Mouse (Mus musculus) layer of hippocampus, postnatal 10 days (tissue): ENCODE measurements around the gene Phf24. TPM values are rescaled to one million over a fixed set of nuclear protein-coding genes. Genes with fewer than 3 reads are reported as not detected.
A peak's percentile ranks its signal among the peaks of the same experiment; 100 is the strongest.

Experiments
- DNase-seq, 2 experiments: peaks; one replicate each; pipeline ENCODE4 v3.0.0; 2021; ENCODE audit warnings: low spot score in 2 of 2
- total RNA-seq, 2 experiments: library from RNA; stranded (reverse); gene quantifications; 2 replicates each; pipeline ENCODE4 v1.2.3; 2021

The Phf24 gene
- total RNA-seq, 2 experiments from 2014 or later, result 129 to 142 TPM

DNA sequence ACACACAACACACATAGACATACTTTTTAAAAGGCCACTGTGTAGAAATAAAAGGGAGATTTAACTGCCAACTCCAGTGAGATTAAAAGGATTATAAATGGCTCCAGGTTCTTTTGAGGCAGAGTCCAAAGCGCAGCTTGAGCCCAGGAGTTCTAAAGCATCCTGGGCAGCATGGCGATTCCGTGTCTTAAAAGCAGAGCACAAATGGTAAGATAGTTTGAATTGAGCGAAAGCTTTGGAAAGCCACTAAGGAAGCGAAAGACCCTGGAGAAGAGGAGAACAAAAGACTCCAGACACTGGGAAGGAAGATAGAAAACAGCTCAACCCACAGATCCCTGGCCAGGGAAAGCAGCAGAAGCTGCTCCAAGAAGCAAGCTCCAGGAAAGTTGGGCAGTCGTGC is 11.5 kb upstream of the Phf24 start:
- no peak for DNase-seq

DNA sequence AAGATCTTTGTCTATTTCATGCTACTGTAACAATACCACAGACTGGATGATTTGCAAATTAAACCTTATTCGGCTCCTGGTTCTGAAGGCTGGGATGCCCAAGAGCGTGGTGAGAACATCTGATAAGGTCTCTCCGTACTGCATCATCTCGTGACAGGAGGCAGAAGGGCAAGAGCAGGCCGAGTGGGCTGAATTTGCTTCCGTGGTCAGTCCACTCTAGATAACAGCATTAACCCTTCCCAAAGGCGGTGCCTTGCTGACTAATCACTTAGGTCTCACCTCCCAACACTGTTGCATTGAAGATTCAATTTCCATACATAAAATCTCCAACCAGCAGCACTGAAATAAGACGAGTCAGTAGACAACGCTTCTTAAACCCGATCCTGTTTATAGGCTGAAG is 3.1 kb upstream of the Phf24 start:
- no peak for DNase-seq

DNA sequence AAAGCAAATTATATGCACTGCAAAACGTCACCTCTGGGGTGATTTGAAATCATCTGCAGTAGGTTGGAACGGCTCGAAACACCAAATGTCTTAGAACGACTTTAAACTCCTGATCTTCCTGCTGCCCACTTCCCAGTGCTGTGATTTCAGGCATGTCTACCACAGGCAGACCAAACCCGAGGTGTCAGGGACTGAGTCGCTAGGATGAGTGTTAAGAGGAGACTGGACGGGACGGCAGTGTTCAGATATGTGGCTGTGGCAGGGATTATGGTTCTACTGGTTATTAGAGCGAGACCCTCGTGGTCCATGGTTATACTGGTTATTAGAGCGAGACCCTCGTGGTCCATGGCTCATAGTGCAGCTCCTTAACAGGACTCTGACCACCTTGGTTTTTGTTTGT is 1.1 kb upstream of the Phf24 start:
- no peak for DNase-seq

DNA sequence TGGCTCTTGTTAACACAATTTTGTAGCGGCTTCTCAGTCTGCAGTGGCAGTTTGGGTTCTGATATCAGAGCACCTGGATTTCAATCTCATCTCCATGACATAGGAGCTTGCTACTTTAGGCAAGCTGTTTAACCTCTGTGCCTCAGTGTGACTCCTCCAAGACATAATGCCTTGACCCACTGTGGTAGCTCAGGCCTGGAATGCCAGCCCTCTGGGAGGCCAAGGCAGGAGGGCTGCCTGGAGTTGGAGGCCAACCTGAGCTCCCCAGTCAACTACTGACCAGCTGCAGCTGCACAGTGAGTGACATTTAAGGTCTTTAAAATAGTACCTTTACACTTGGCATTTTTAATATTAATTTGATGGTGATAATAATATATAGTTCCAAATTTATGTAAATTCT is 494 bp upstream of the Phf24 start:
- DNase-seq, result no peak

DNA sequence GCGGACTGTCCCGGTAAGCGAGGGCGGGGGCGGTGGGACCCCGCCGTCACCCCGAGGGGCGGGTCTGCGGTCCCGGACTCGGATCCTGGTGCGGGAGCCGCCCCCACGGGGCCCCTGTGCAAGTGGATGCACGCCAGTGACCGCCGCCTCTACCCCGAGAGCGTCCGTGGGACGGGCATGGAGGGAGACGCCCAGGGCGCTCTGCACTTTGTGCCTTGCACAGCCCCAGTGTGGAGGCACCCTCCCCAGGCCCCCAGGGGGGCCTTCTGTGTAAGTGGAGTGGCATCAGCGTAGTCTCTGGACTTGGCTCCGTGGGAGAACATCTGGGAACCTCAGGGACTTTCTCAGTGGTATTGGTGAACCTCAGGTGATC is 928 bp downstream of the Phf24 start:
- peak; percentile 34 to 47 for DNase-seq

DNA sequence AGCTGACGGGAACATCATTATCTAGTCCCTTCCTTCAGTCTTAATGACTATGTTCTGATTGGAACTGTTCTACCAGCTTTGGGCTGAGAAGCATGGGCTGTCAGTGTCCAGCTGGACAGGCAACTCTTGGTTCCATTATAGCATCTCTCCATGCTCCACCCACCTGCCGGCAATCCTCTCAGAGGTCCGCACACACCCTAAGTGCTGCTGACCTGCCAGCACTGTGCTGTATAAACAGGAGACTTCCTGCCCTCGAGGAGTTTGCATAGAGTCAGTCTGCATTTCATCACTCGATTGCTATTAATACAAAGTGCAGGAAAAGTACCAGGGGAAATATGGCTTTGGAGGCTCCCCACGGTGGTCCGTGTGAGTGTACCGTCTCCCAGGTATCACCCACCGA is 4.3 kb downstream of the Phf24 start:
- DNase-seq, result no peak

DNA sequence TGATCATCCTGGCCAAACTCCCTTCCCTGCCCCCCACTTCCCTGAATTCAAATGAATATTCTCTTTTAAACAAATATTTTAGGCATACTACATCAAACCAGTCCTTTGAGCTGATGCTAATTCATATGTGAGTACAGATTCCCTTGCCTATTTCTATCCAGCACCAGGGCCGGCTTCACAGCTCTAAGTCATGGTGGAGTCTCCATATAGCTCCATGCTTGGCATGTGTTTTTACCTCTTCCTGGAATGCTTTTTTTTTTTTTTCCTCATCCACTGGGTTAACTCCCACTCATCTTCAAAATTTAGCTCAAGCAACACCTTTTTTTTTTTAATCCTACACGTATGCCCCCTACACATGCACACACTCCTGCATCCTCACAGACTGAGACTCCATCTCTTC is 5.1 kb downstream of the Phf24 start:
- no peak for DNase-seq

DNA sequence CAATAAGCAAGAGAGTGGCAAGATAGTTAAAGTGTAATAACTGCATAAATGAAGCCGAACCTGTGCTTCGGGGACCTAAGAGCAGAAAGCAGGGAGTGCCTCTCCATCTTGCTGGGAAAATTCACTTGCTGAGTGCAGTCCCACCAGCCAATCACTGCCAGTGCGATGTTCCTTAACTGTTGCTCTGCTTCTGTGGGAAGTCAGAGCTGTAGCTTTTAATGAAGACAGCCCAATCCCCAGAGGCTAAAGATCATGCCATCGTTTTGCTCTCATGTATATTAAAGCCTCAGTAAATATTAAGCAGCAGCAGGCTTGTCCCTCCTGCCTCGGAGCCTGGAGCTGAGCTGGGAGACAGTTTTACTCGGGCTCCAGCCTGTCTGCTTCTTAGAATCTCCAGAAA is 5.6 kb downstream of the Phf24 start:
- peak in 1 of 2 experiments; percentile 8 for DNase-seq

DNA sequence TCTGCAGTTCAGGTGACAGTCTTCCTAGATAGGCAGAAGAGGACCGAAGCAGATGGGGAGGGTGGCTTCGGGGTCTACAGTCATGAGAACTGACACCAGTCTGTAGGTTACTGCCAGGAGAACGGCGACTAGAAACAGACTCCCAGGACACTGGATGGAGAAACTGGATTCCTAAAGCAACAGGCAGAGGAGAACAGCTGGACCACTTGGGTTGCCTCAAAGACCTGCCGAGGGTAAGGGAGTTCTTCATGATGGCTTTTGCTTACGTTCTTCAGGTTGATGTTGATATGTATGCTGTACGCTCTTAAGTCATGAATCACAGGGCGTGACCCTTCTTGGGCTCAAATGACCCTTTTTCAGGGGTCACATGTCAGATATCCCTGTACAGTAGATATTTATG is 6.0 kb downstream of the Phf24 start:
- DNase-seq, result peak in 1 of 2 experiments; percentile 7

DNA sequence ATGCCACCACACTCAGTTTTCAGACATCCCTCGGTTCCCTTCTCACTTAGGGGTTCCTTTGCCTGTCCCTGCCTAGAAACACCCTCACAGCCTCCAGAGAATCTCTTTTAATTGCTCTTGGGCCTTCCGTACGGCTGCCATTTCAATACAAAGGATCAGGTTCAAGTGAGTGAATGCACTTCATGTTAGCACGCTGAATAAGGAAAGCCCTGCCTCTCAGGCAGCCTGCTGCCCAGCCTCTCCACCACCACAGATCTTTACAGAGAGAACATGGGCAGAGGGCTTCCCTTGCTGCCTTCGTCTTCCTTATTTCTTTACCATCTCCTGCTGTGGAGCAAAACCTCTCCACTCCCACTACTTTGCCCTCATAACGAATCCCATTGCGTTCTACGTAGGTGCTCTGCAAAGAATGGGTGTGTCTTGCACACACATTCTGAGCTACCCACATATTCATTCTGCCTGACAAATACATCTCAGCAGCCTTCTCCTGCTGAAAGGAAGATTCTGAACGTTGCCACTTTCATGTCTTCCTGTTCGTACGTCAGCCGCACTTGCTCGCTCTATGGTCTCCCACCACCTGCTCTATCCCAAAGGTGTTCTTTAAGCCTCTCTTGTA is 7.7 kb downstream of the Phf24 start:
- peak in 1 of 2 experiments; percentile 7 for DNase-seq

DNA sequence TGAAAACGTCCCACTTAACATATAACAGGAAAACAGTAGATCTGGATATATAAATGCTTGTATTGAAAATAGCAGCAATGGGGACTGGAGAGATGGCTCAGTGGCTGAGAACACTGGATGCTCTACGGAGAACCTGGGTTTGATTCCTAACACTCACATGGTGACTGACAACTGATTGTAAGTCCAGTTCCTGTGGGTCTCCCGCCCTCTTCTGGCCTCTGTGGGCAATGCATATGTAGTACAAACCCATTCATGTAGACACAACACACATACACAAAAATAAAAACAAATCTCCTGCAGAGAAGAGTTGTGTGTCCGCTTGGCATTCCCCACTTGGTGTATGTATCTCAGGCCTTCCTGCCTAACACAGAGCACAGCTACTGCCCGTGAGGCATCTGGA is 11.7 kb downstream of the Phf24 start:
- DNase-seq, result no peak

DNA sequence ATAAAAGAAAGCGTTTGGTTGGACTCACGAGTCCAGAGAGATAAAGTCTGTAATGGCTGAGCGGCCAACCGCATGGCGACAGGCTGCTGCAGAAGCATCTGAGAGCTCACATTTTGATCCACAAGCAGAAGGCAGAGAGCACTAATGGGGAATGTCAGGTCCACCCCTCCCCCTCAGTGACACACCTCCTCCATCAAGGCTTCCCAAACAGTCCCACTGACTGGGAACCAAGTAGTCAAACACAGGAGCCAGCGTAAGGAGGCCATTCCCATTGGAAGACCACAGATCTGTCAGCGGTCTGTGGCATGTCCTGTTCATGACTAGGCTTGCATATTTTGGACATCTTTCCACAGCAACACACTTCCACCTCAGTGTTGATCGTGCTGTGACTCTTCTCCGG is 12.5 kb downstream of the Phf24 start:
- no peak for DNase-seq

DNA sequence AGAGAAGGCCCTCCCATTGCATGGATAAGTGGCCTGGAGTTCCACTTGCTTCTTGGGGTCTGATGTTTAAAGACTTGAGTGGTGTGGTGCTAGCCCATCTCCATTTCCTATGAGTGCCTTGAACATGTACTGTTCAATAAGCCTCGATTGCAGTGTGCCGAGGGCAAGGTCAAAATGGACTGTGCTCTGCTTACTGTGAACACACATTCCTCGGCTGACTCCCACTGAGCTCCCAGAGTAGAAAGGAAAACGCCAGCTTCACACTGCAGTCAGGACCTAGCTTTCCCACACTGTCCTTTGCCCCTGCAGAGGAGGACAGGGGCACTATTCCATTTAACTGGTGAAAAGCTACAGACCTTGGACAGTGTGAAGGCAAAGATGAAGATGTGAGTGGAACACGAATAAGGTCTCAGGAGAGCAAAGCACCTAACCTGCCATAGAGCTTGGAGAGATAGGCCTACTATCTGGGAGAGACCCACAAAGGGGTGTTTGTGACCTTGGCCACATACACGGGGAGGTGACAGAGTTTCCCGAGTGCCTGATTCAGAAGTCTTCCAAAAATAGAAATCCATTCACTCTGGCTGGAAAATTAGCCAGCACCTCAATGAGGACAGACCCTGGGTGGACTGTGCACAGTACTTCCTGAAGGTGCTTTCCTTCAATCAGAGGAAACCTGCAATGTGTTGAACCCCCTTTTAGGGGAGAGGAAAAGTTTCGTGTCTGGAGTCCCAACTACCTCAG is 15.9 kb downstream of the Phf24 start:
- peak in 1 of 2 experiments; percentile 6 for DNase-seq

DNA sequence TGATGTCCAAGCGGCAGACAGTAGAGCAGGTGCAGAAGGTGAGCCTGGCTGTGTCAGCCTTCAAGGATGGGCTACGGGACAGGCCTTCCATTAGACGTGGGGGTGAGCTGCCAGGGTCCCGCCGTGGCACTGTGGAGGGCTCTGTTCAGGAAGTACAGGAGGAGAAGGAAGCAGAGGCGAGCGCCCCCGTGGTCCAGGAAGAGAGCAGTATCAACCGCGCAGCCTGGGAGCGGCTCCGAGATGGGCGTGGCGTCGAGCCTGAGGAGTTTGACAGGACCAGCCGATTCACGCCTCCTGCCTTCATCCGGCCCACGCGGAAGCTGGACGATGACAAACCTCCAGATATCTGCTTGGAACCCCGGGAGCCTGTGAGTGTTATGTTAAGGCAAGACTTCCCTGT is 17.2 kb downstream of the Phf24 start:
- DNase-seq, result peak in 1 of 2 experiments; percentile 63

DNA sequence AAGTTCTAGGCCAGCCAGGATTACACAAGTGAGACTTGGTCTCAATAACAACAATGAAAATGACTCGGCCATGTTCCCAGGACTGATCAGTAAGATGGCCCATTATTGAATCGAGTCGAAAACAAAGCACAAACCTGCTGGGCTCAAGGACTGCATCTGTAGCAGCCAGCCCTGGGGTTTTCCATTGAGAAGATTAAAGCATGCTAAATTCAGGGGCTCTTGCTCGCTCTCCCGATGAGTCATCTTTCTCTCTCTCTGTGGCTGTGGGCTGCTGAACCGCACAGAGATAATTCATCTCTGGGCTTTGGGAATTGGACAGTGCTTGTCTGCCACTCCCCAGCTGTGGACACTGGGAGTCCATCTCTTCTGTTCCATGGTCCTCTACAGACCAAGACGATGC is 24.9 kb downstream of the Phf24 start:
- no peak for DNase-seq

DNA sequence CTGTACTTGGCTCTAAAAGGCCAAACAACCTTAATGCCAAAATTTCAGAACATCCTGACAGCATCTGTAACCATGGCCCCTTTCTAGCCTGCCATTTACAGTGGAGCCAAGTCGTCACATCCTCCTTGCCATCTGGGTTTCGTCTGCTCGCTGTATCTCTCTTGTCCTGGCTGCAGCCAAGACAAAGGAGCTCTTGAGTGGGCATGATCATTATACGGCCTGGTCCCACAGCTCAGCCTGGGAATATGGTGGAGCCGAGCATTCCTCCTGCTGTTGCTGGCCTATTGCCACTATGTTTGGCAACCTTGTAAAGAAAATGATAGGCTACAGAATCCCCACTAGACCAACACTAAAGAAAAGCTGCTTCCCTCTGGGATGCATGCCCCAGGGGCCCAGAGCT is 26.9 kb downstream of the Phf24 start:
- DNase-seq, result no peak

DNA sequence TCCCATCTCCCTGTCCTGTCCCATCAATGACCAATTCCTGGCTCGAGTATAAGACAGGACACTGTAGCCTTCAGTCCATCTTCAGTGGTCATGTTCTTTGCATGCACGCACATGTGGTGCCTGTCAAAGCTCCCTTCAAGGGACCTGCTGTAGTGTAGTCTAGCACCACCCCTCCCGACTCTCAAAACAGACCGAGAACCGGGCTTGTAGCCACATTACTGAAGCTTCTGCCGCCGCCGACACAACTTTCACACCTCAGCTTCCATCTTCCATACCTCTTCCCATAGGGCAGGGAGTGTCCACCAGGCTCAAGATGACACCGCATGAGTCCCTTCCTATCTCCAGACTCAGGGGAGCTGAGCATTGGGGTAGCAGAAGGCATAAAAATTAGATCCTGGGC is 27.7 kb downstream of the Phf24 start:
- no peak for DNase-seq

DNA sequence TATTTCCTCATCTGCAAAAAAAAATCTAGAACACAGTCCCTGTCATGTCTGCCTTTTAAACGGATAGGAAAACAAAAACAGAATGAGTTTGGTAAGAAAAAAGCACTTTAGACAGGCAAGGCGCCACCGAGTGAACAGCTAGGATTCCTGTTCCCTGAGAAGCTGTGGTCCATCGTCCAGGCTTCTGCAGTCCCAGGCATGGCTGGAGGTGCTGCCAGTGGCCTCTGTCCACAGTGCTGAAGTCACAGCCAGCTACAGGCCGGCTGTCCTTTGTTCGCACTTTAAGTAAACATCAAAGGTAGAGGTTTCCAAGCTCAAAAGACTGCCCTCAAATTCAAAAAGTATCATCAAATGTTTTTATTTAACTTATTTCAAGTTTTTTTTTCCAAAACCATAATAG is 28.6 kb downstream of the Phf24 start:
- DNase-seq, result no peak

DNA sequence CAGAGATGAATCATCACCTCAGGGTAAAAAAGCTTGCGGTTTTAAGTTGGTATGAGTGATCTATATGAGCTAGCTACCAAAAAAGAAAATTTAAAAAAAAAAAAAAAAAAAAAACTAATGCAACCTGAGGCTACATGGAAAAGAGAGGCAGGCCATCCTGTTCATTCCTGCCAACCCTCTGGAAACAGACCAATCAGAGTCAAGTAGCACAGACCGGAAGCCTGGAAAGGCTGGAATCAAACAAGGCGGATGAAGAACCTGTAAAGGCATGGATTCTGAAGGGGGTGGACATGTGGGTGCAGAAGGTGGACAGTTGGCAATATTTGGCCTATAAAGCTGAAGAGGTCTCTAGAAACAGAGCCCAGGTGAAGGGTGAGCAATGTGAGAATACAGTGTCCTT is 29.0 kb downstream of the Phf24 start:
- DNase-seq, result no peak

DNA sequence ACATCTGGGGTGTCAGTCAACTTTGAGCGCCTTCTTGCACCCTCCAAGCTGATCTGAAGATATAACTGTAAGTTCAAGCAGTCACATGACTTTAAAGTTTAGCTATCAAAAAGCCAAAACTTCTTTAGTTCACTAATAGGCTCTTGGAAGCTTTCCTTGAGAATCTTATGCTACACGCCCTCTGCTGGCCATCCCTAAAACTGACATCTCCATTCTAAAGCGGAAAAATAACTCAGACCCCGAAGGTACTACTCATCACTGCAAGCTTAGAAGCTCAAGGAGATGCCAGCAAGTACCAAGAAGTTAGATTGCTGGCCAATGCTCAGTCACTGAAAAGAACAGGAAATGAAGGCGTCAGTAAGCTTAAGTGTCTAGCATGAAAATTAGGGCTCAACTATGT is 29.5 kb downstream of the Phf24 start:
- DNase-seq, result peak; percentile 78 to 80

DNA sequence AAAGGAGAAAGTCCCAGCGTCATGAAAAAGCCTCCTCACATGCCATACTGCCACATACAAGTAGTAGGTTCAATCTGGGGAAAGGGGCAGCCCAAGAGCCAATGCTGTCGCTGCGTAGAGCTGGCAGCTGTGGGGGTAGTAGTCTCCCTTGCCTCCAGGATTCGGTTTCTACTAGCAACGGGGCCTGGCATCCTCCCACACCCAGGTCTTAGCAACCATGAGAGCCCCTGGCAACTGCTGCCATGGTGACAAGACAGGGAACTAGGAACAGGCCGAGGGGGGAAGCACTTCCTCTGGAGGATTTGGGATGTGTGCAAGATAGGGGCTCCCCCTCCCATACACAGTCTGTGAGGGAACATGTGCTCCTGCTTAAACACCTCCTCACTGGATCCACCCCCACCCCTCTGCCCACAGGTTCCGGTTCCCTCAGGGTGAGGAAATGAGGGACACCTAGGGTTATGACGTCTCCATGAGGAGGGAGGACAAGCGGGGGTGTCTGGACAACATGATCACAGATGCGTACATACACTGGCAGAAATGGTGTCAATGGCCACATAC is 30.4 kb downstream of the Phf24 start:
- peak; percentile 89 to 90 for DNase-seq

DNA sequence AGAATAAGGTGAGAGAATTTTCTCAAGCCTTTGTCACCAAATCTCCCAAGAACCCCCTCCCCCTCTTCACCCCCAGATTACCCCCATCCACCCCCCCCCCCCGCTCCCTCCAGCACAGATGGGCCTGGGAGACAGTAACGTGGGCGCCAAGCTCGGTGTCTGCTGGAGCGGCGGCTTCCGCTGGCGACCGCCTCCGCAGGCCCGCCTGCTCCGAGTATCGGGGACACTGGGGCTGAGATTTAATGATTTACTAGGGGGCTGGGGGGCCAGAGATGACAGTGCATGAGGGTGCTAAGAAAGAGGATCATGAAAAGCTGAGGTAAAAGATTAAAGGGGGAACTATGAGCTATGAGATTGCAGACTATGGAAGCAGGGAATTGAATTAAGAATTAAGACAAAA is 32.1 kb downstream of the Phf24 start:
- peak; percentile 25 to 58 for DNase-seq
